Mouse (Mus musculus): ENCODE data around the gene Osbpl11. TPM values are rescaled to one million over a fixed set of nuclear protein-coding genes. Genes with fewer than 3 reads are reported as not detected.
"Not testable (repeated sequence)": the region's sequence is repeated elsewhere in the genome, so short reads cannot be mapped to it uniquely, and the experiment has no call there.

Gene Osbpl11
- polyA plus RNA-seq, 1 experiment from 2014 or later = 30.3 TPM

DNA sequence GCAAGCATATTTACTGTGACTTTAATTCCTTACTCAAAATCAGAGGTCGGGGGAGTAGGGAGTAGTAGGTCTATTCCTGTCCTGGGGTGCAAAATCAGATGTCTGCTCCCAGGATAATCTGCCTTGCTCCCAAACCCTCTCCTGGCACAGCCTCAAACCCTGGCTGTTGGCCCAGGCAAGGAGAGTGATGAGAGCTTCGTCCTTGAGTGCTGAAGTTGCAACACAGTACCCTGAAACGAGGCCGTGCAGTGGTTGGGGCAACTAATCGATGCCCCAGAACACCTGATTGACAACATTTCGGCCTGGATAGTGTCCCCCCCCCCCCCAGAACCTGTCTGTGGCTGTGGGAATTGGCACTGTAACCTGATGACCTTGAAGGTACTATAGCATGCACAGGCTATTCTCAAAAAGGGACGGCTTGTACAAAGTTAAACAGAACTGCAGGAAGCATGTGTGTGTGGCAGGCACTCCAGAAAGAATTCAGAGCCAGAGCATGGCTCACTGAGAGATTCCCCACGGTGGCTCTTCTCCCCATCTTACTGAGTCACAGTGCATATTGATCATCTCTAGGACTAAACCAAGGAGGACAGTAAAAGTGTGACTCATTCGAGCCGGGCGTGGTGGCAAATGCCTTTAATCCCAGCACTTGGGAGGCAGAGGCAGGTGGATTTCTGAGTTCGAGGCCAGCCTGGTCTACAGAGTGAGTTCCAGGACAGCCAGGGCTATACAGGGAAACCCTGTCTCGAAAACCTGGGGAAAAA is 21.4 kb upstream of the Osbpl11 start:
- H3K9me3 ChIP-seq = no peaks in the 10 kb centered on the region
- H3K27ac ChIP-seq (replicated peaks) = no peak overlapping the region
- H3K27me3 ChIP-seq = no peaks in the 10 kb centered on the region
- H3K4me2 ChIP-seq (replicated peaks) = no peak overlapping the region
- WGBS = 84% methylated on average over 13 of the region's 13 CpGs
- H3K4me1 ChIP-seq = no peaks in the 10 kb centered on the region
- no peak for ATAC-seq (ENCODE audit: low FRiP score, low read depth)
- no peak overlapping the region for H3K9ac ChIP-seq (replicated peaks)
- no peak overlapping the region for H3K4me3 ChIP-seq
- H3K36me3 ChIP-seq = no peaks in the 10 kb centered on the region

DNA sequence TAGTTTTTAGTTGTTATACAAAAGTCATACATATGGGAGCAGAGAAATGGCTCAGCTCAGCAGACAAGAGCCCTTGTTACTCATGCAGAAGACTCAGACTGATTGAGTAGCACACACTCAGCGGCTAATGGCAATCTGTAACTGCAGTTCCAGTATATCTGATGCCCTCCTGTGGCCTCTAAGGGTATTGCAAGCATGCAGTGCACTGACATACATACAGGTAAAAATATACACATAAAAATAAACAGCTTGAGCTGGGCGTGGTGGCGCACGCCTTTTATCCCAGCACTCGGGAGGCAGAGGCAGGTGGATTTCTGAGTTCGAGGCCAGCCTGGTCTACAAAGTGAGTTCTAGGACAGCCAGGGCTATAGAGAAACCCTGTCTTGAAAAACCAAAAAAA is 18.6 kb upstream of the Osbpl11 start:
- WGBS = 76% methylated on average over 6 of the region's 6 CpGs

DNA sequence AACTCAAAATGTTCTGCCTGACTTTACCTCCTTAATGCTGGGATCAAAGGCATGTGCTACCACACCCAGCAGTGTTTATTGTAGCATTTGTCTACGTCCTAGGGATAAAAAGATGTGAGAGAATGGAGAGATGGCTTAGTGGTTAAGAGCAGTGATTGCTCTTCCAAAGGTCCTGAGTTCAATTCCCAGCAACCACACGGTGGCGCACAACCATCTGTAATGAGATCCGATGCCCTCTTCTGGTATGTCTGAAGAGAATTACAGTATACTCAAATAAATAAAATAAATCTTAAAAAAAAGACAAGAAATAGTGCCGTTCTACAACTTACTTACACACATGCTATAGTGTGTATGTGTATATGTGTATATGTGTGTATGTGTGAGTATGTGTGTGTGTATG is 17.3 kb upstream of the Osbpl11 start:
- H3K4me1 ChIP-seq = peaks cover 3% of the 10 kb centered on the region
- H3K27ac ChIP-seq (replicated peaks) = no peak overlapping the region
- H3K9ac ChIP-seq (replicated peaks) = no peak overlapping the region
- no peaks in the 10 kb centered on the region for H3K36me3 ChIP-seq
- H3K4me3 ChIP-seq = no peak overlapping the region
- 50% methylated on average over 5 of the region's 5 CpGs for WGBS
- H3K4me2 ChIP-seq (replicated peaks) = no peak overlapping the region
- ATAC-seq (ENCODE audit: low FRiP score, low read depth) = no peak
- no peaks in the 10 kb centered on the region for H3K27me3 ChIP-seq
- no peaks in the 10 kb centered on the region for H3K9me3 ChIP-seq

More for the DNA sequence above, 18.6 kb upstream of the Osbpl11 start:
- H3K4me1 ChIP-seq; H3K9ac ChIP-seq (replicated peaks); H3K9me3 ChIP-seq; H3K36me3 ChIP-seq; H3K27me3 ChIP-seq; ATAC-seq (ENCODE audit: low FRiP score, low read depth); H3K4me3 ChIP-seq; H3K4me2 ChIP-seq (replicated peaks); H3K27ac ChIP-seq (replicated peaks): not testable (repeated sequence)

DNA sequence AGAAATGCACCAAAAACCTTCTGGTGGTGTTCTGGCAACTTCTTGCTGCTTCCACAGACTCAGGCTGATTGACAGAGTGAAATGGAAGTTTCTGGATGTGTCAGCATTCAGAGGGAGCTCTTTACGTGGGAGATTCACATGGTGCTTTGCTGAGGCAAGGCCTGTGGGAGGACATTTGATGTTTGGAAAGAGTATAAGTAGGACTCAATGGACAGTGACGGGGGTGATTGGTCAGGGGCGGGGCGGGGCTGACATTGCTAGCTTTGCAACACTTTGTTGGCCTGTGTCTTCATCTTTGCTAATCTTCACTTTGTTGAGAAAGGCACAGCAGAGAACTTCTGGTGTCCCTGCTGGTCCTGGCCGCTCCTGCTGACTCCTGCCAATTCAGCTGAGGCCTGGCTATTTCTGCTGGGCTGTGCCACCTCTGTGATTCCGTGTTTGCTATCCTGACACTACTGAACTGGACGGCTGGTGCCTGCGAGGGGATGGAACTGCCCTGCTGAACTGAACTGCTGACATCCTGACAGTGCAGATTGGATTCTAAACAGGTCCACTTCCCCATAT is 15.3 kb upstream of the Osbpl11 start:
- Histone ChIP-seq H3K27me3 (no peaks in the 10 kb centered on the region), H3K36me3 (no peaks in the 10 kb centered on the region), H3K9me3 (no peaks in the 10 kb centered on the region), H3K27ac (replicated peaks) (no peak overlapping the region), H3K4me3 (no peak overlapping the region), H3K4me2 (replicated peaks) (no peak overlapping the region), H3K4me1 (peaks cover 3% of the 10 kb centered on the region), H3K9ac (replicated peaks) (no peak overlapping the region)
- 64% methylated on average over 8 of the region's 8 CpGs for WGBS
- no peak for ATAC-seq (ENCODE audit: low FRiP score, low read depth)

DNA sequence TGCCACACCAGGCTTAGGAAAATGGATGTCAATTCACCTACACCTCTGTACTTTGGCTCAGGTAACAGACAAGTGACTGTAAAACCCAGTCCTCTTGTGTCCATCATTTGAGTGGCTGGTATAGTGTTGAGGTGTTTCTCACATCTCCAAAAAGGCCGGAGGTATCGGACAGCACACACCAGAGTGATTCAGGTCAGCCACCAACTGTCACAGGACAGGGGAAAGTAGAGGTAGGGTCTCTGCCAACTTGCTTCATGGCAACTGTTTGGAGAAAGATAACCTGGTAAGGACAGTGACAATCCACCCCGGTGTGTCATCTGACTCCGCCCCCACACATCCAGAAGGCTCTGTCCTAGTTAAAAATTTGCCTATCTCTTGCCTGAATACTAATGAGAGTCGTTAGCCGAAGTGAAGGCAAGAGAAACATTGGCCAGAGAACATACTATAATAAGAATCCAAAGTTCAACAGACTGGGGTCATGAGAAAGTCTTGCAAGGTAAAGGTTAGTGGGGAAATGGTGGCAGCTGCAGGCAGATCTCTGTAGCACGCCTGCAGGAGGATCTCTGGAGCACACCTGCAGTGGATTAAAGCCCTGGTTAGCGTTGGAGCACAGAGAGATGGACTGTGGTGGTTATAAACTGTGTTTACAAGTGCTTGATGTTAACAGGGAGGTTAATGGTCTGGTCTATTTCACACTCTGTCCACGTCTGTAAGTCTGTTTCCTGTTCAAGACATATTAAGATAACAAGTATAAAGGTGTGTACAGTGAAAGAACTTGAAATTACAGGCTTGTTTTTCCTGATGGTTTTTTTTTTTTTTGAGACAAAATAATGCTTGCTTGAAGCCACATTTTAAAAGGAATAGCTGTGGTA is 13.9 kb upstream of the Osbpl11 start:
- no peak overlapping the region for H3K27ac ChIP-seq (replicated peaks)
- H3K36me3 ChIP-seq = no peaks in the 10 kb centered on the region
- peaks cover 3% of the 10 kb centered on the region for H3K4me1 ChIP-seq
- H3K9ac ChIP-seq (replicated peaks) = no peak overlapping the region
- no peaks in the 10 kb centered on the region for H3K27me3 ChIP-seq
- 81% methylated on average over 9 of the region's 9 CpGs for WGBS
- no peak for ATAC-seq (ENCODE audit: low FRiP score, low read depth)
- H3K4me3 ChIP-seq = no peak overlapping the region
- H3K9me3 ChIP-seq = no peaks in the 10 kb centered on the region
- no peak overlapping the region for H3K4me2 ChIP-seq (replicated peaks)

DNA sequence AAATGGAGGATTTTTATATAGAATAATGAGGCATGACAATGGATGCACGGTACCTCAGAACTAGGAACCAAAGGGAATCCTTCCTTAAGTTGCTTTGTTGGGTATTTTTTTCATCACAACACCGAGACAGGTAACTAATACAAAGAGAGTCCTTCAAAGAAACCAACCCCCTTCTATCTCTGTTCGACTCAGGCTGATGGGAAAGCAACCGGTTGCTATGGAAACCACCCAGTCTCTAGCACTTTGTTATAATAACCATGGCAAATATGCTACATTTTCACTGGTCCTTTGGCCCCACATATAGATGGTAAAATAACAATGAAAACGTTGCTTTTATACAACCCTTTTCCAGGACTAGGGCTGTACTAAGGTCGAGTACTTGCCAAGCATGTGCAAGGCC is 13.1 kb upstream of the Osbpl11 start:
- peaks cover 3% of the 10 kb centered on the region for H3K4me1 ChIP-seq
- no peak overlapping the region for H3K27ac ChIP-seq (replicated peaks)
- H3K4me2 ChIP-seq (replicated peaks) = no peak overlapping the region
- H3K27me3 ChIP-seq = no peaks in the 10 kb centered on the region
- ATAC-seq (ENCODE audit: low FRiP score, low read depth) = no peak
- H3K4me3 ChIP-seq = no peak overlapping the region
- H3K9ac ChIP-seq (replicated peaks) = no peak overlapping the region
- H3K36me3 ChIP-seq = no peaks in the 10 kb centered on the region
- no peaks in the 10 kb centered on the region for H3K9me3 ChIP-seq
- WGBS = 80% methylated on average over 6 of the region's 6 CpGs

DNA sequence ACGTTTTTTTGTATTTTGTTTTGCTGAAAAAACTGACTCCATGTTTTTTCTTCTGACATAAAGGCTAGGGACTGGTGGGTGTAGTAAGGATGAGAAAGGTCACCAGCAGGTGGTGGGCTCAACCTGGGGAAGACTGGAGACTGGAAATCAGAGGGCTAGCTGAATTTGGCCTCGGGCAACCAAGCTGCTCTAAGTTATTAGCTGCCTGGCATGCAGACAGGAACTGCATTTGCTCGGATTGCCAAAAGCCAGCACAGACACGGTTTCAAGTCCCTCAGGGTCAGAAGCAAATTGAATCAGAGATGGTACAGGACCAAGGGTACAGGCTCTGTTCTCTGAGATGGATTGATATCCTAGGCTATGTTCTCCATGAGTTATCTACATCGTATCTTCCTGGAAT is 11.7 kb upstream of the Osbpl11 start:
- H3K4me2 ChIP-seq (replicated peaks) = no peak overlapping the region
- peaks cover 4% of the 10 kb centered on the region for H3K4me1 ChIP-seq
- WGBS = 80% methylated on average over 5 of the region's 5 CpGs
- H3K36me3 ChIP-seq = no peaks in the 10 kb centered on the region
- no peaks in the 10 kb centered on the region for H3K9me3 ChIP-seq
- no peak overlapping the region for H3K4me3 ChIP-seq
- ATAC-seq (ENCODE audit: low FRiP score, low read depth) = no peak
- no peak overlapping the region for H3K9ac ChIP-seq (replicated peaks)
- no peaks in the 10 kb centered on the region for H3K27me3 ChIP-seq
- H3K27ac ChIP-seq (replicated peaks) = no peak overlapping the region

DNA sequence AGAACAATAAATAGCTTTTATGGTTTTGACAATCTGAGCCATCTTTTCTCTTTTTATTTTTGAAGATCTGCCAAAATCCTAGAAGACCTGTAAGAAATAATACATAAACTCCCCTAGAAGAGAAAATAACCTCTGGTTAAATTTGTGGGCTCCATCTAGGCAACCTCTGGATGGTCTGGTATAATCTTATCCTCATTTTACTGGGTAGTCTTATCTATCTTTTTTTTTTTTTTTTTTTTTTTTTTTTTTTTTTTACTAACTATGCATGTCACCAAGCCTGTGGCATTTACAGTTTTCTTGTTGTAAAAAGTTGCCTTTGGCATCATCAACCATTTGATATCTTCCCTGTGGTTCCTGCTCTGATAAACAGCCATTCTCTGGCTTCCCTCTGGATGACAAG is 10.2 kb upstream of the Osbpl11 start:
- Histone ChIP-seq H3K9me3 (no peaks in the 10 kb centered on the region), H3K4me1 (peaks cover 6% of the 10 kb centered on the region), H3K4me3 (no peak overlapping the region), H3K4me2 (replicated peaks) (no peak overlapping the region), H3K36me3 (no peaks in the 10 kb centered on the region), H3K27me3 (no peaks in the 10 kb centered on the region), H3K9ac (replicated peaks) (no peak overlapping the region), H3K27ac (replicated peaks) (no peak overlapping the region)
- ATAC-seq (ENCODE audit: low FRiP score, low read depth) = no peak

DNA sequence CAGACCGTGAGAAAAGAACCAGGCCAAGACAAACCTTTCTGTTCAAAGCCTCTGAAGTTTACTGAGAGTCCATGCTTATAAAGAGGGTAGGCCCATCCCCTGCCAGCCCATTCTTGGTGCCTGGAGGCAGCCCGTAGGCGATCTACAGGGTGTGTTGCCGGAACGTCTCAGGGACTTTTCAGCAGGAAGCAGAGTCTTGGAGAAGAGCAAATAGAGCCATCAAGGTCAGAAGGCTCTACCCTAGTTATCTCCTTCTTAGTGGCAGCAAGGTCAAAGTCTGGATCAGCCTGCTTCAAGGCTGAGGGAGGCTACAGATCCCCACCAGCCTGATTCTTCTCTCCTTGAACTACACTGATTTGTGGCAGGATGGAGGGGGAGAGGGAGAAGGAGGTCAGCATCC is 8.0 kb upstream of the Osbpl11 start:
- not testable (repeated sequence) for H3K9me3 ChIP-seq; H3K4me1 ChIP-seq; ATAC-seq (ENCODE audit: low FRiP score, low read depth); H3K27ac ChIP-seq (replicated peaks); H3K4me2 ChIP-seq (replicated peaks); H3K9ac ChIP-seq (replicated peaks); H3K27me3 ChIP-seq; H3K4me3 ChIP-seq; H3K36me3 ChIP-seq
- 84% methylated on average over 5 of the region's 5 CpGs for WGBS

DNA sequence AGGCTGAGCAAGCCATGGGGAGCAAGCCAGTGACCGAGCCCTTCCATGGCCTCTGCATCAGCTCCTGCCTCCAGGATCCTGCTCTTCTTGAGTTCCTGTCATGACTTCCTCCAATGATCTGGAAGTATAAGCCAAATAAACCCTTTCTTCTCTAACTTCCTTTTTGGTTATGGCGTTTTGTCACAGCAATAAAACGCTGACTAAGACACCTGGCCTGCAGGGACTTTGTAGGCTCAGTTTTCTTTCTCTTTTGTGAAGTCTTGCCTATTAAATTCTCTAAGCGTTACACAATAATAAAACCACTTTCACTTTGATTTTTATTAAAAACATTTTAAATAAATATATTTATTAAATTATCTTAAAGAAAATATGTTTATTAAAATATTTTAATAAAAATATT is 7.1 kb upstream of the Osbpl11 start:
- H3K4me2 ChIP-seq (replicated peaks) = no peak overlapping the region
- 82% methylated on average over 4 of the region's 4 CpGs for WGBS
- no peaks in the 10 kb centered on the region for H3K36me3 ChIP-seq
- H3K4me1 ChIP-seq = 0 out of 2 replicates have a peak, but pooled peaks cover 3% of the 10 kb centered on the region
- H3K27ac ChIP-seq (replicated peaks) = no peak overlapping the region
- no peaks in the 10 kb centered on the region for H3K27me3 ChIP-seq
- H3K4me3 ChIP-seq = no peak overlapping the region
- no peak for ATAC-seq (ENCODE audit: low FRiP score, low read depth)
- H3K9ac ChIP-seq (replicated peaks) = no peak overlapping the region
- H3K9me3 ChIP-seq = no peaks in the 10 kb centered on the region

DNA sequence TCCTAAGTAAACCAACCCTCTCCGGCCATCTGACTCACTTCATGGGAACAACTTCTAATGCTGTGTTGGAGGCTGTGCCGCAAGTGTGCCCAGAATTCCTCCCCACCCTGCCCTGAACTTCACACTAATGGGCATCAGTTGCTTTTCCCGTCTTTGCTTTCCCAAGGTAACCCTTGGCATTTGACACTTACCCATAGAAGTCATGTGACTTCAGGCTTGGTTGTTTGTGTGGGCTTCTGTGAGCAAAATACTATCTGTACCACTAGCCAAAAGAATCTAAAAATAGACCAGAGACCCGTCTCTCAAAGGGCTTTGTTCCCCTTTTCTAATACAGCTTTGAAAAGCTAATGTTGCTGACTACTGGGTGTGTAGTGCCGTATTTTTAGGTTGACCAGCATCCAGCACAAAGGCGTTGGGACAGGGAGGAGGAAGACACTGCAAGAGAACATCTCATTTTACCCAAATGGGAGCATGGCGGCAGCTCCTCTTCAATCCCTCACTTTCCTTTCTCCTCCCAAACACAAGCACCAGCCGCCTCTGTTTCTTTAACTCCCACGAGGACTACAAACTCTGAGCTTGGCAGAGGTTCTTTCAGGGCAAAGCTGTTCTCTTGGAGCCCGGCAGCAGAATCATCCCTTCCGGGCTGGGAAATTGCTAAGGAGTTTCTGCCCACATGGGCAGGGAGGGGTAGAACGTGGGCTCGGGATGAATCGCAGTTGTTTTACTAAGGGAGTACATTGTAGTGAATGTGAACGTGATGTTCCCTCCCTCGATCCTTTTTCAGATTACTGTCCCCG is 6.4 kb upstream of the Osbpl11 start:
- Histone ChIP-seq H3K4me2 (replicated peaks) (no peak overlapping the region), H3K27me3 (no peaks in the 10 kb centered on the region), H3K36me3 (no peaks in the 10 kb centered on the region), H3K27ac (replicated peaks) (no peak overlapping the region), H3K4me3 (no peak overlapping the region), H3K9me3 (no peaks in the 10 kb centered on the region), H3K9ac (replicated peaks) (no peak overlapping the region), H3K4me1 (0 out of 2 replicates have a peak, but pooled peaks cover 3% of the 10 kb centered on the region)
- no peak for ATAC-seq (ENCODE audit: low FRiP score, low read depth)
- WGBS = 73% methylated on average over 17 of the region's 17 CpGs

DNA sequence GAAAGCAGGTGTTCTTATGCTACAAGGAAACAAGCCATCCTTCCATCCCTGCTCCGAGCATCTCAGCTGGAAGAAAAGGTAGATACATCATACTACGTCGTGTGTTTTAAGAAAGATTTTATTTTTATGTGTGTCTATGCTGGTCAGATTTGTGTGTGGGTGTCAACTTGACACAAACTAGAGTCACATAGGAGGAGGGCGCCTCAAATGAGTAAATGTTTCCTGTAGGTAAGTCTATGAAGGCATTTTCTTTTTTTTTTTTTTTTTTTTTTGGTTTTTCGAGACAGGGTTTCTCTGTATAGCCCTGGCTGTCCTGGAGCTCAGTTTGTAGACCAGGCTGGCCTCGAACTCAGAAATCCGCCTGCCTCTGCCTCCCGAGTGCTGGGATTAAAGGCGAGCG is 5.6 kb upstream of the Osbpl11 start:
- not testable (repeated sequence) for H3K4me3 ChIP-seq; H3K9ac ChIP-seq (replicated peaks); ATAC-seq (ENCODE audit: low FRiP score, low read depth); H3K36me3 ChIP-seq; H3K27me3 ChIP-seq; H3K4me1 ChIP-seq; H3K4me2 ChIP-seq (replicated peaks); H3K27ac ChIP-seq (replicated peaks); H3K9me3 ChIP-seq
- 94% methylated on average over 9 of the region's 10 CpGs for WGBS

All from midbrain, embryonic 12.5 days (tissue).